Mouse (Mus musculus): ENCODE data around the gene Spry2. TPM values are rescaled to one million over a fixed set of nuclear protein-coding genes. Genes with fewer than 3 reads are reported as not detected.

The Spry2 gene
- total RNA-seq (2023) = 5.5 TPM

DNA sequence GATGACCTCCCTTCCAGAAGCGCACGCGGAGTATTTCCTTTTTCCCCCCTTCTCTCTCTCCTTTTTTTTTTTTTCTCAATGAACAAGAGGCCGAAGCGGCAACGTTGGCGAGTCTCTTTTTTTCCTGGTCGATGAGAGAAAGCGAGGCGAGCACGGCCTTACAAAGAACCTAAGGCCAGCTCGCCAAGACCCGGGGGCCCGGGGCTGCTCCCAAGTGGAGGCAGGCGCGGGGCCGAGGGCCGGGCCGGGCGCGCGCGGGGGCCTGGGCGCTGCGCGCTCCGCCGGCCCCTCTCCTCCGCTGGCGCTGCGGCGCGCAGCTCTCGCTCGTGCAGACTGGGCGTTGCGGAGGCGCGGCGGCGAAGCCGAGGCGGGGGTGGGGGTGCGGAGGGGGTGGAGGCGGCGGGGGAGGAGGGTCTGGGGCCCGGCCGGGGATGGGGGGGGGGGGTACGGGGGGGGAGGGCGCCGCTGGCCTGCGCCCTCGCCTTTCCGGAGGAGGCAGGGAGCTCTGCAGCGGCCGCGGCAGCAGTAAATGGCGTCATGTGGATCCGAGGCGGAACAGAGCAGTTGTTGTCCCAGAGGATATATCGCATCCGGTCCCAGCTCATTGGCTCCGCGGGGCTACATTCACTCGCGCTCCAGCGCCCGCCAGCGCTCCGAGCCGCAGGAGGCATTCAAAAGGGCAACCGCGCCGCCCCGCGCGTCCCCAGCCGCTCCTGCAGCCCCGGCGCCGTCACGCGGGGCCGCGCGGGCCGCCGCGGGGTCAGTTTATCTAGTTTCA, at the start of gene Spry2:
Gene Spry2, minus strand, starts transcription at position 29 of the 778 bp plus-strand sequence.

Other genes starting within 250 kb of the Spry2 start
- not detected for gene Trim52, start 209.4 kb upstream of the Spry2 start, total RNA-seq (2023)

Data from CD4-positive naive resting alpha-beta T cell, adult 76 days (primary cell).